Mouse (Mus musculus) liver, adult 2 months (tissue): ENCODE data around the gene Ddr2.

ENCODE experiments used
- CTCF ChIP-seq: fragments of 200-500 bp; IDR thresholded peaks from 2 replicates; pipeline ENCODE4 v1.5.1; 2011; ENCODE audit warnings: low read depth, low read length, control low read depth
- POLR2A ChIP-seq: fragments of 200-500 bp; IDR thresholded peaks from 2 replicates; pipeline ENCODE4 v1.6.1; 2011; ENCODE audit warnings: low read length, control low read depth; ENCODE audit not compliant: insufficient read depth; ENCODE audit errors: extremely low read depth

- no peak for TF ChIP-seq POLR2A
- no peak for TF ChIP-seq CTCF
These were observed 132.9 kb downstream of the Ddr2 start for GRCm38 (mm10) chr1:169977621-169978020.
